Mouse (Mus musculus): ENCODE results near the gene Tff3. TPM values are rescaled to one million over a fixed set of nuclear protein-coding genes. Genes with fewer than 3 reads are reported as not detected.

The Tff3 gene
- polyA plus RNA-seq, 1 experiment from 2014 or later: 2.3 TPM

DNA sequence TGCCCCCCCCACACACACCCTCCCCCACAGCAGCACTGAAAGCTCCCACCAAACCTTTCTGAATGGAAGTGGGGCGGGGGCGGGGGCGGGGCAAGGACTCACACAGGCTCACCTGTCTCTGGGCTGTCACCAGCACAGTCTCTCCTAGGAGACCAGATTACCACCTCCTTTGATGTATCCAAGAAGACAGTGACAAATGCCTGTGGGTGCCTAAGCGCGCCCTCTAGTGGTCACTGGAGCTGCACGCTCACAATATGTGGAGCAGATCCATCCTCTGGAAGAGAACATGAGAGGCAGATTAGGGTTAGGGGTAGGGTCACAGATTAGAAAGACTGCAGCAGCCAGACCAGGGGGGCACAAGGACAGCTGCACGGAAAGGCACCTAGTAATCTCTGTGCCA is 10.0 kb downstream of the Tff3 start:
- peak; percentile 64; the same call in 1 of the 2 replicates for ATAC-seq
- WGBS (ENCODE audit: insufficient replicate concordance): 3% methylated on average over 7 of the region's 7 CpGs
- H3K4me3 ChIP-seq: no peak overlapping the region
- H3K36me3 ChIP-seq: no peaks in the 10 kb centered on the region
- H3K9ac ChIP-seq: no peak overlapping the region
- no peak overlapping the region for H3K27ac ChIP-seq
- peaks cover 12% of the 10 kb centered on the region for H3K4me1 ChIP-seq
- peaks cover 30% of the 10 kb centered on the region for H3K27me3 ChIP-seq (replicated peaks)
- no peak overlapping the region for H3K4me2 ChIP-seq
- no peaks in the 10 kb centered on the region for H3K9me3 ChIP-seq (replicated peaks)

DNA sequence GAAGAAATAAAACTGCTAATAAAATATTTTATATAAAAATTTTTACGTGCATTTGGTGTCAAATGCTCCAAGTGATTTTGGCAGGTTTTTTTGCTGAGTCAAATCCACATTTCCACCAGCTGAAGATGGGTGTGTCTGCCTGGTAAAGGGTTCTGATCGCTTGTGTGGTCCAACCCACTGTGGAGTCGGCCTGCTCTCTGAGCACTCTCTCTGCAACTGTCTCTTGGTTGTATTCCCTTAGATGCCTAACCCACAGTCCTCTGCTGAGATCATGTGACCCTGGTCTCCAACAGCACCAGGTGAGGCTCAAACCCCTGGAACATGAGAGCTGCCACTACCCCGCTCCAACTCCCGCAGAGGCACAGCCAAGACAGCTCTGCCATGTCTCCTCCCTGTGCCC is 11.5 kb downstream of the Tff3 start:
- Histone ChIP-seq H3K27me3 (replicated peaks) (peaks cover 29% of the 10 kb centered on the region), H3K9ac (no peak overlapping the region), H3K36me3 (no peaks in the 10 kb centered on the region), H3K4me3 (no peak overlapping the region), H3K4me1 (peaks cover 12% of the 10 kb centered on the region), H3K27ac (no peak overlapping the region), H3K4me2 (no peak overlapping the region), H3K9me3 (replicated peaks) (no peaks in the 10 kb centered on the region)
- ATAC-seq: no peak
- WGBS (ENCODE audit: insufficient replicate concordance): 69% methylated on average over 5 of the region's 5 CpGs

DNA sequence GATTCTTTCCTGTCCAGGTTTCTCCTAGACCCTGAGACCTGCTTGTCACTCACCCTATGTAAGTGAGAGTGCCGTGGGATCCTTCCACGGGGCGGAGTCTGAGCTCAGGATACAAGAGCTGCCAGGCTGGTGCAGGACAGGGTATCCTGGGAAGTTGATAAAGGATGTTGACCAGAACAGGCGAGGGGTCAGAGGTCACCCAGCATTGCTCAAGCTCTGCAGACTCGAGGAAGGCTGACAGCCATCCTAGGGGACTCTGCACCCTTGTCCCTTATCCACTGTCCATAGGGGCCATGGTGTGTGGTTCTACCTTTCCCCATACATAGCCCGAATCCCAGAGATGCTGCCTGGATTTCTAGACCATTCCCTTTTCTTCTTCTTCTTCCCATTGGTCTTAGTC is 13.4 kb downstream of the Tff3 start:
- H3K4me2 ChIP-seq: no peak overlapping the region
- H3K9me3 ChIP-seq (replicated peaks): no peaks in the 10 kb centered on the region
- H3K27ac ChIP-seq: no peak overlapping the region
- no peak overlapping the region for H3K4me3 ChIP-seq
- no peak overlapping the region for H3K9ac ChIP-seq
- H3K36me3 ChIP-seq: 0 out of 2 replicates have a peak, but pooled peaks cover under 1% of the 10 kb centered on the region
- WGBS (ENCODE audit: insufficient replicate concordance): 58% methylated on average over 6 of the region's 6 CpGs
- ATAC-seq: peak; percentile 46; the same call in 1 of the 2 replicates
- peaks cover 5% of the 10 kb centered on the region; the same call in 1 of the 2 replicates for H3K4me1 ChIP-seq
- peaks cover 16% of the 10 kb centered on the region; the same call in 1 of the 2 replicates for H3K27me3 ChIP-seq (replicated peaks)

- 0 out of 2 replicates have a peak, but pooled peaks cover 3% of the 10 kb centered on the region for H3K36me3 ChIP-seq
- H3K27me3 ChIP-seq (replicated peaks): no peaks in the 10 kb centered on the region
- 0 out of 2 replicates have a peak, but pooled peaks cover 3% of the 10 kb centered on the region for H3K4me1 ChIP-seq
- no peaks in the 10 kb centered on the region for H3K9me3 ChIP-seq (replicated peaks)
- H3K4me3 ChIP-seq: no peak overlapping the region
- no peak overlapping the region for H3K27ac ChIP-seq
- WGBS (ENCODE audit: insufficient replicate concordance): 75% methylated on average over 9 of the region's 9 CpGs
- ATAC-seq: no peak
- no peak overlapping the region for H3K9ac ChIP-seq
- no peak overlapping the region for H3K4me2 ChIP-seq
Observed at GRCm38 (mm10) chr17:31113191-31113856, 16.1 kb downstream of the Tff3 start.

DNA sequence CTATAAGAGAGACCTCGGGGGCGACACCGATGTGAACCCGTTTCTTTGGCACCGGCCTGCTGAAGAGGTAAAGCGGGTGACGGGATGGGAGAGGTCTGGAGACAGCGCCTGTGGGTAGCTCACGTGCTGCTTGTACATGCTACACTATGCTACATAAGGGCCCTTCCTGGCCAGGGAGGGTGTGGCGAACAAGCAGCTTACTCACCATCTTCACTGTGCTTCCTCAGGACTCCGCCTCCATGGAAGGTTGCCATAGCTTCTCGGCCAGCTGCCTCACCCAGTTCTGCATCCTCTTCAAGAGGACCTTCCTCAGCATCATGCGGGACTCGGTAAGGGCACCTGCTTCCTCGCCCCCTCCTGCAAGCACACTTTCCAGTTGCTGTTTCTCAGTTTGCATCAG is 21.1 kb downstream of the Tff3 start:
- H3K9ac ChIP-seq: no peak overlapping the region
- ATAC-seq: no peak
- H3K4me2 ChIP-seq: no peak overlapping the region
- peaks cover 15% of the 10 kb centered on the region for H3K4me1 ChIP-seq
- H3K9me3 ChIP-seq (replicated peaks): no peaks in the 10 kb centered on the region
- H3K27me3 ChIP-seq (replicated peaks): no peaks in the 10 kb centered on the region
- 0 out of 2 replicates have a peak, but pooled peaks cover 3% of the 10 kb centered on the region for H3K36me3 ChIP-seq
- 86% methylated on average over 15 of the region's 15 CpGs for WGBS (ENCODE audit: insufficient replicate concordance)
- no peak overlapping the region for H3K27ac ChIP-seq
- H3K4me3 ChIP-seq: no peak overlapping the region

DNA sequence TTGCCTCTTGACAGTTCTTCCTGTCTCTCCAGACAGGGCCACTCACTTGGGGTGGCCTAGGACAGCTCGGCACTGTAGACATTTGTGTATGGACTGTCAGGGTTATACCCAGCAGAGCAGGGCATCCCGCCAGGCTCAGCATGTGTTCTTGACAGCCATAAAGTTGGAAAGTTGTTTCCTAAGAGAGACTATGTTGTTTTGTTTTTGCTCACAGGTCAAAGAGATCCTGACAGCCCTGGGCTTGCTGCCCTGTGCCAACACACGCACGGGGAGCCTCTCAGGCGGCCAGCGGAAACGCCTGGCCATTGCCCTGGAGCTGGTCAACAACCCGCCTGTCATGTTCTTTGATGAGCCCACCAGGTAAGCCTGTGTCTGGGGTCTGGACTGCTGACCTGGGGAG is 25.6 kb downstream of the Tff3 start:
- ATAC-seq: no peak
- no peaks in the 10 kb centered on the region for H3K27me3 ChIP-seq (replicated peaks)
- no peak overlapping the region for H3K9ac ChIP-seq
- no peak overlapping the region for H3K4me3 ChIP-seq
- no peaks in the 10 kb centered on the region for H3K36me3 ChIP-seq
- WGBS (ENCODE audit: insufficient replicate concordance): 78% methylated on average over 8 of the region's 8 CpGs
- H3K27ac ChIP-seq: no peak overlapping the region
- H3K4me1 ChIP-seq: peaks cover 40% of the 10 kb centered on the region
- no peak overlapping the region for H3K4me2 ChIP-seq
- H3K9me3 ChIP-seq (replicated peaks): no peaks in the 10 kb centered on the region

DNA sequence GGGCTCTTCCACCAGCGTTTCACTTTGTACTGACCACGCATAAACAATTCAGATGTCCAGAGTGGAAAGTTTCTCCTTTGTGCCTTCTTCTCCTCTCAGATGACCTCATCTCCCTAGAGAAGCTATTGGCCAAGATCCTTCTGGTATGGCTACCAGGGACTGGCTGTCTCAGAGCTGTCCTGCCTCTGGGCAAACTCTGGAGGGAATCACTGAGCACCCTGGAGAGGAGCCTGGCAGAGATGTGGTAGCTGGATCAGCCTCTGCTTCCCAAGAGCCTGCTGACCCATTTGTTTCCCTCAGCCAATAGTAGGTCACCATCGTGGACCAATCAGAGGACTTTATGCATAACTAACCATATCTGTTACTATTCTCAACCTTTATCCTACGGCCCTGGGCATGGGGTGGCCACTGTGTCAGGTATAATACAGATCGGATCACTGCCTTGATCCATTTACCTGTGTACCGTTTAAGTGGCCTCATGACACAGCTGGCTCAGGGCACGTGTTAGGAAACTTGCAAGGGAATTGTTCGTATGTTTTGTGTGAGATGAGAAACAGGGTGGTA is 26.4 kb downstream of the Tff3 start:
- H3K4me2 ChIP-seq: no peak overlapping the region
- peaks cover 48% of the 10 kb centered on the region for H3K4me1 ChIP-seq
- H3K9me3 ChIP-seq (replicated peaks): no peaks in the 10 kb centered on the region
- no peaks in the 10 kb centered on the region for H3K27me3 ChIP-seq (replicated peaks)
- 79% methylated on average over 8 of the region's 8 CpGs for WGBS (ENCODE audit: insufficient replicate concordance)
- H3K9ac ChIP-seq: no peak overlapping the region
- no peak for ATAC-seq
- H3K4me3 ChIP-seq: no peak overlapping the region
- no peaks in the 10 kb centered on the region for H3K36me3 ChIP-seq
- no peak overlapping the region for H3K27ac ChIP-seq

- H3K9ac ChIP-seq: 0 out of 2 replicates have a peak overlapping the region, but pooled peaks have one; percentile 1
- H3K36me3 ChIP-seq: peaks cover 6% of the 10 kb centered on the region; the same call in 1 of the 2 replicates
- H3K27me3 ChIP-seq (replicated peaks): no peaks in the 10 kb centered on the region
- peak overlapping the region; percentile 40 for H3K4me2 ChIP-seq
- peaks cover 47% of the 10 kb centered on the region for H3K4me1 ChIP-seq
- no peak overlapping the region for H3K4me3 ChIP-seq
- no peak overlapping the region for H3K27ac ChIP-seq
- no peaks in the 10 kb centered on the region for H3K9me3 ChIP-seq (replicated peaks)
- 58% methylated on average over 5 of the region's 5 CpGs for WGBS (ENCODE audit: insufficient replicate concordance)
- ATAC-seq: peak; percentile 82
Observed at GRCm38 (mm10) chr17:31098788-31099187, 30.7 kb downstream of the Tff3 start.

- Histone ChIP-seq H3K4me1 (peaks cover 62% of the 10 kb centered on the region), H3K36me3 (peaks cover 12% of the 10 kb centered on the region), H3K9me3 (replicated peaks) (no peaks in the 10 kb centered on the region), H3K4me3 (no peak overlapping the region), H3K27ac (no peak overlapping the region), H3K4me2 (no peak overlapping the region), H3K9ac (no peak overlapping the region), H3K27me3 (replicated peaks) (no peaks in the 10 kb centered on the region)
- WGBS (ENCODE audit: insufficient replicate concordance): 72% methylated on average over 2 of the region's 2 CpGs
- no peak for ATAC-seq
Observed at GRCm38 (mm10) chr17:31096893-31097292, 32.6 kb downstream of the Tff3 start.

DNA sequence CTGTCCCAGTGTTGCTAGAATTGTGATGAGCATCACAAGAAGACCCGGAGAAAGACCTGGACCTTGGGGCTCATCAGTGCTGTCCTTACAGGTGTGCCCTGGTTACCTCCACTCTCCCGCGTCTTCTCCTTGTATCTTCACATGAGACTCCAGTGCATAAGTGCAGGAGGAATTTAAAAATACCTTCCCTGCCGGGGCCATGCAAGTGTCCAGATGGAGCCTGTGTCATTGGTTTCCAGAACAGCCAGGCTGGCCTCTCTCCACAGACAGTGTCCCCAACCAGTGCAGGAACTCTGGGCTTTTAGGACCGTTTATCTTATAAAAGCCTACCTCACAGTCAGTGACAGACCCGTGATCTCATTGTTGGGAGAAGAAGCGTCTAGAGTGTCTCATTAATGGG is 33.9 kb downstream of the Tff3 start:
- H3K36me3 ChIP-seq: peaks cover 12% of the 10 kb centered on the region
- no peak overlapping the region for H3K27ac ChIP-seq
- no peak overlapping the region for H3K4me2 ChIP-seq
- H3K9ac ChIP-seq: no peak overlapping the region
- no peaks in the 10 kb centered on the region for H3K9me3 ChIP-seq (replicated peaks)
- no peak overlapping the region for H3K4me3 ChIP-seq
- H3K27me3 ChIP-seq (replicated peaks): no peaks in the 10 kb centered on the region
- ATAC-seq: no peak
- H3K4me1 ChIP-seq: peaks cover 67% of the 10 kb centered on the region
- 82% methylated on average over 7 of the region's 7 CpGs for WGBS (ENCODE audit: insufficient replicate concordance)

DNA sequence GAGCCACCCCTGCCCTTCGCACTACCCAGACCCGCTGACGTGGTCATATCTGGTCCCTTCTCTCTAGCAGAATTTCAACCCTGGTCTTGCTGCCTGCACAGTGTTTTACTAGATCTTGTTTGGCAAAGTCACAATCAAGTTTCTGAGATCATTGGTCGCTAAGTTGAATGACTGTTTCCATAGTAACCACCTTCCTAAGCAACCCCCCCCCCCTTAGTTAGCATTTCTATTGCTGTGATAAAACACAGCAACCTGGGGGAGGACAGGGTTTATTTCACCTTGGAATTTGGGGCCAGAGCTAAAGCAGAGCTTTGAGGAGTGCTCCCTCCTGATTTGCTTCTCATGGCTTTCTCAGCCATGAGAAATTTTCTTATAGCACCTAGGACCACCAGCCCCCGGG is 34.7 kb downstream of the Tff3 start:
- WGBS (ENCODE audit: insufficient replicate concordance): 68% methylated on average over 5 of the region's 5 CpGs
- Histone ChIP-seq H3K4me2 (no peak overlapping the region), H3K4me3 (no peak overlapping the region), H3K36me3 (peaks cover 12% of the 10 kb centered on the region), H3K9ac (no peak overlapping the region), H3K4me1 (peaks cover 67% of the 10 kb centered on the region), H3K27me3 (replicated peaks) (no peaks in the 10 kb centered on the region), H3K9me3 (replicated peaks) (no peaks in the 10 kb centered on the region), H3K27ac (no peak overlapping the region)
- no peak for ATAC-seq

GRCm38 (mm10) chr17:31091023-31091735 is 38.3 kb downstream of the Tff3 start:
- peak; percentile 93 for ATAC-seq
- no peaks in the 10 kb centered on the region for H3K9me3 ChIP-seq (replicated peaks)
- H3K4me2 ChIP-seq: peak overlapping the region; percentile 52
- 0 out of 2 replicates have a peak overlapping the region, but pooled peaks have one; percentile 0 for H3K4me3 ChIP-seq
- H3K27ac ChIP-seq: peak overlapping the region; percentile 82
- peak overlapping the region; percentile 62 for H3K9ac ChIP-seq
- H3K27me3 ChIP-seq (replicated peaks): no peaks in the 10 kb centered on the region
- H3K36me3 ChIP-seq: peaks cover 12% of the 10 kb centered on the region
- peaks cover 76% of the 10 kb centered on the region for H3K4me1 ChIP-seq
- 11% methylated on average over 13 of the region's 13 CpGs for WGBS (ENCODE audit: insufficient replicate concordance)

All from liver, embryonic 12.5 days (tissue).